30 mouse cellular contexts compared by ENCODE assay signal in genomic region chr4:137261826-137262225, GRCm38 (mm10). TPM values are rescaled to one million over a fixed set of nuclear protein-coding genes. Genes with fewer than 3 reads are reported as not detected.
"Had no signal": no experiment of that assay in that cellular context is flagged by ENCODE, and none has a peak within 500 bp of the region (broad histone marks: within the 10 kb centered on the region; RNA-seq: fewer than 3 reads in every experiment).

No protein-coding gene starts in this region.

- H3K4me3 ChIP-seq: limb, embryonic 10.5 days; limb, embryonic 12.5 days; limb, embryonic 13.5 days; limb, embryonic 15.5 days; liver, embryonic 12.5 days; liver, embryonic 13.5 days; liver, embryonic 15.5 days; lung, embryonic 15.5 days; midbrain, embryonic 10.5 days; midbrain, embryonic 12.5 days; midbrain, embryonic 13.5 days; midbrain, embryonic 15.5 days; myocyte had no signal

- H3K27ac ChIP-seq: limb, embryonic 10.5 days; limb, embryonic 12.5 days; limb, embryonic 13.5 days; limb, embryonic 15.5 days; liver, embryonic 12.5 days; liver, embryonic 13.5 days; liver, embryonic 14.5 days; liver, embryonic 15.5 days; lung, embryonic 15.5 days; macrophage; midbrain, embryonic 10.5 days; midbrain, embryonic 12.5 days; midbrain, embryonic 13.5 days; midbrain, embryonic 15.5 days had no signal

- DNase-seq: left cerebral cortex, postnatal 4 days; liver; liver, embryonic 13.5 days; liver, postnatal 0 days; lung, adult 18-20 months; lung, adult 2 months; lung, embryonic 14.5 days; lung, postnatal 10 days; lung, postnatal 14 days; lung, postnatal 36 days; lung, postnatal 4 days; midbrain, embryonic 14.5 days had no signal

RNA-seq across cellular contexts. Expression of gene Wnt4, which starts 15.5 kb away (rescaled TPM):
- total RNA-seq: megakaryocyte progenitor cell, adult 5-6 weeks; megakaryocyte, adult 5-6 weeks; megakaryocyte-erythroid progenitor cell, adult 5-6 weeks; monocyte, adult 5-6 weeks had no signal
- polyA plus RNA-seq: macrophage had no signal
